Mouse (Mus musculus): ENCODE measurements around the gene Socs1. TPM values are rescaled to one million over a fixed set of nuclear protein-coding genes. Genes with fewer than 3 reads are reported as not detected.
A peak's percentile ranks its signal among the peaks of the same experiment; 100 is the strongest.

Gene Socs1
- total RNA-seq, 2 experiments from 2014 or later = 0.35 to 0.75 TPM

DNA sequence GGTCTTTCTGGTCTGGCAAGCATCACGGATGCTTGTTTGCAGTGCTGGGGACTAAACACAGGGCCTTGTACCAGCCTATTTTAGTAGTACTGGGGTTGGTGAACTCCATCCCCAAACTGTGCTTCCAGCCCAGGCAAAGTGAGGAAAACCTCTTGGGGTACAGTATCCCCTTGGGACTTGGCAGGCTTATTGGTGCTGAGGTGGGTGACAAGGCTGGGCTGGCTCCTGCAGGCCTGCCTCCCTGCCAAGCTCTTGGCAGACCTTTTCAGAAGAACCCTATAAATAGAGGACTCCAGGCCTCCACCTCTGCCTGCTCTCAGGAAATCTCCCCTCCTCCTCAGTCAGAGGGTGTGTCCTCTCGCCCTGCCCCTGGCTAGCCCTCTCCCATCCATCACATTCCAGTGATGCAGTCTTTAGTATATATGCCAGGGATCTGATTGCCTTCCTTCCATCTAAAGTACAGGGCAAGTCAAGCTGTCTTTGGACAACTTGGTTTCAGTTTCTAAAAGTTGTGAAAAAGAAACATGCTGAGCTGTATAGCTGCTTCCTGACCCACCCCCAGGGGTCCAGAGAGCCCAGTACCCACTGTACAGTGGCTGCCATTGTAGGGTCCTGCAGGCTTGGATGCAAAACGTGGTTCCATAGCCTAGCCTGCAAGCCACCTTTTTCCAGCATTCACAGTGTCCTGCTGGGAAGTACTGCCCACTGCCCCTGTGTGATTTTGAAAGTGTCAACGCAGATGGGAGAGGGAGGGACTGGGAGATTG is 1.6 kb upstream of the Socs1 start:
- peak; percentile 56 to 60 for DNase-seq

DNA sequence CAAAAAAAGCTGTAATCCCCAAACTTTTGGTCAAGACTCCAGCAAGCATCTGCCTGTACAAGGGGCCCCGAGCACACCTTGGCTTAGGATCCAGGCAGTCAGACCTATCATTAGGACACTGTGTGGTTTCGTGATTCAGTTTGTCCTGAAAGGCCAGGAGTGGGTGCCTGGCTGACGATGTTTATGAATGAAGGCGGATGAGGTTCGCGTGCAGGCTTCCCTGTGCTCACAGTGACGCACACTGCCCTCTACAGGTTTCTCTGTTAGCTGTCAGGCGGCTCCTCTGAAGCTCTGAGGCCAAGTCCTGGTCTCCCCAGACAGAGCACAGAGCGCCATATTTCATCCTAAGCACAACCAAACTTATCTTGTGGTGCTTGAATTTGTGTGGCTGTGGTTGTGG is 952 bp upstream of the Socs1 start:
- DNase-seq = peak; percentile 86 to 90

DNA sequence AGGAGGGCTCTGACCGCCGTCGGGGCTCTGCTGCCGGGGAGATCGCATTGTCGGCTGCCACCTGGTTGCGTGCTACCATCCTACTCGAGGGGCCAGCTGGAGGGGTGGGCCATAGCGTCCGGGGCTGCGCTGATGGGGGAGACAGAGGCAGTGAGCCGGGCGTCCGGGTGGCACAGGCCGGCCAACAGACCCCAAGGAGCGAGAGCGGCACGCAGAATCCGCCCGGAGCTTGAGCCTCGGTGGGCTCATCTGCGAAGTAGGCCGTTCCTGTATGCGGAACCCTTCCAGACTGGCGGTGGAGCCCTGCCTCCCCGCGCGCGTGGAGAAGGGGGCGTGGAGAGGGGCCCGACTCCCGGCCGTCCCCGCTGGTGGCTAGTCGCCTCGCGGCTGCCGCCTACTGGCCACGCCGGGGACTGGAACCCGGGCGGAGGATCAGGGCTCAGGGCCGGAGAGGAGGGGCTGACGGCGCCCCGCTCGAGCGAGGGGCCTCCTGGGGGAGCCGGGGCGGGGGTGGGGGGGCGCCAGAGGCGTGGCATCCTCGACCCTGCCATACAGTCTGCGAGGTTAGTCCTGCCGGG is 454 bp downstream of the Socs1 start:
- peak; percentile 93 to 94 for DNase-seq

DNA sequence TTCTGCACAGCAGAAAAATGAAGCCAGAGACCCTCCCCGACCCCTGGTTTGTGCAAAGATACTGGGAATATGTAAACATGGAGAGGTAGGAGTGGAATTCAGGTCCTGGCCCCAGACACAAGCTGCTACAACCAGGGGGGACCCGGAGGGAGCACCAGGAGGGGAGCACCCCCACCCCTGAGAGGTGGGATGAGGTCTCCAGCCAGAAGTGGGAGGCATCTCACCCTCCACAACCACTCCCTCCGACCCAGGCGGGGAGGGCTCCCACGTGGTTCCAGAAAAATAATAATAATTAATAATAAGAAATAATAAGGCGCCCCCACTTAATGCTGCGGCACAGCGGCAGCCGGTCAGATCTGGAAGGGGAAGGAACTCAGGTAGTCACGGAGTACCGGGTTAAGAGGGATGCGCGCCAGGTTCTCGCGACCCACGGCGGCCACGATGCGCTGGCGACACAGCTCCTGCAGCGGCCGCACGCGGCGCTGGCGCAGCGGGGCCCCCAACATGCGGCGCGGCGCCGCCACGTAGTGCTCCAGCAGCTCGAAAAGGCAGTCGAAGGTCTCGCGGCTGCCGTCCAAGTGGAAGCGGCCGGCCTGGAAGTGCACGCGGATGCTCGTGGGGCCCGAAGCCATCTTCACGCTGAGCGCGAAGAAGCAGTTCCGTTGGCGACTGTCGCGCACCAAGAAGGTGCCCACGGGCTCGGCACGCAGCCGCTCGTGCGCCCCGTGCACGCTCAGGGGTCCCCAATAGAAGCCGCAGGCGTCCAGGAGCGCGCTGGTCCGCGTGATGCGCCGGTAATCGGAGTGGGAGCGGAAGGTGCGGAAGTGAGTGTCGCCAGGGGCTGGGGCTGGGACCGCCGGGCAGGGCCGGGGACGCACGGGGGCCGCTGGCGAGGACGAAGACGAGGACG is 1.2 kb downstream of the Socs1 start:
- peak; percentile 31 to 46 for DNase-seq

DNA sequence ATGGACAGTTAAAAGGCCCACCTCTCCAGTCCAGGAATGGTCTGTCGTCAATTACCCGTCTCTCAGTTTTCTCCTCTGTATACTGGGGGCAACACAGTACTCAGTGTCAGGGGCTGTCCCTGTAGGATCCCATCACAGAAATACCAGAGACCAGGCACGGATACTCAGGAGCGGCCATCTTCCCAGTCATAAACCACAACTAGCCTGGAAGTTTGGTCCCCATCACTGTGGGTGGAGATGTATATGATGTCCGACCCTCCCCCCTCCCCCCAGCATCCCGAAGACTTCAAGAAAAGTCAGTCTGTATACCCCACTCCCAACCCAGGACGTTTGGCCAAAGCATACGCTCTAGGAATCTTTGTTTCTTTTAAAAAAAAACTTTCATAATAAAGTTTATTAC is 1.9 kb downstream of the Socs1 start:
- DNase-seq = no peak

GRCm38 (mm10) chr16:10783152-10783434 is 2.2 kb downstream of the Socs1 start:
- DNase-seq = no peak

GRCm38 (mm10) chr16:10782377-10783151 is 2.8 kb downstream of the Socs1 start:
- no peak for DNase-seq

- DNase-seq = no peak
These were observed 3.4 kb downstream of the Socs1 start for GRCm38 (mm10) chr16:10781862-10782371.

DNA sequence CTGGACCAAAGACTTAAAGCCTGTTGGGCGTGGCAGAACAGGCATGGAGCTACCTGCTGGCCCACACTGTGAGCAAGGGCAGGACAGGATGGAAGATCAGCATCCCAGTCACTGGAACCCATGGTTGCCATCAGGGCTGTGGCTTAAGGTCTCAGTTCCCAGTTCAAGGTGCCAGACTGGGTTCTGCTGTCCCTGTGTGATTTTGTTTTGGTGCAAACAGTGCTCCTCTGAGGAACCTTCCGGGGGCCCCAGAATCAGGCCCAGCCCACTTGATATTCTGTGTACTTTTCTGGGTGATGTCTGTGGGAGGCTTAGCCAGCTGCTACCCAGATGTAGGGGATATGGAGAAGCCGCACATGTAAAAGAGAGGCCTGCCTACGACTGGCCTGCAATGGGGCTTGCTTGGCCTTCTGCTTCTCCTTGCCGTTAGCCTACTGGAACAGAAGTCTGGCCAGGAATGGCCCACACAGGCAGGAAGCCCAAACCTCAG is 4.7 kb downstream of the Socs1 start:
- no peak for DNase-seq

- no peak for DNase-seq
These were observed 7.7 kb downstream of the Socs1 start for GRCm38 (mm10) chr16:10777579-10778160.

- DNase-seq = no peak
These were observed 9.0 kb downstream of the Socs1 start for GRCm38 (mm10) chr16:10776322-10776721.

GRCm38 (mm10) chr16:10774726-10775125 is 10.6 kb downstream of the Socs1 start:
- DNase-seq = no peak

DNA sequence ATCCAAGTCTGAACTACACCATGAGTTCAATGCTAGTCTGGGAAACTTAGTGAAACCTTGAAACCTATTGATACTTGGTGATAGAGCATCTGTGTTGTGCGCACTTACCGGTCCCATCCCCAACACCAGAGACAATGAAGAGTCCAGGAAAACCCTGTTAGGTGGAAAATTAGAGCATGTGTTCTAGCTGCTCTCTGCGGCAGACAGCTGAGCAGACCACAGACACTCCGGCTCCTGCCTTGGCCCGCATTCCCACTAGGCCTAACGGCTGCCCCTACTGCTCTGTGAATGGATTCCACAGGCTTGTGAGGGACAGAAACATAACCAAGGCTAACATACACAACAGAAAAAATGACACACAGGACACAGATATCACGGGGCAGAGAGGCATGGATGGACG is 11.8 kb downstream of the Socs1 start:
- DNase-seq = no peak

DNA sequence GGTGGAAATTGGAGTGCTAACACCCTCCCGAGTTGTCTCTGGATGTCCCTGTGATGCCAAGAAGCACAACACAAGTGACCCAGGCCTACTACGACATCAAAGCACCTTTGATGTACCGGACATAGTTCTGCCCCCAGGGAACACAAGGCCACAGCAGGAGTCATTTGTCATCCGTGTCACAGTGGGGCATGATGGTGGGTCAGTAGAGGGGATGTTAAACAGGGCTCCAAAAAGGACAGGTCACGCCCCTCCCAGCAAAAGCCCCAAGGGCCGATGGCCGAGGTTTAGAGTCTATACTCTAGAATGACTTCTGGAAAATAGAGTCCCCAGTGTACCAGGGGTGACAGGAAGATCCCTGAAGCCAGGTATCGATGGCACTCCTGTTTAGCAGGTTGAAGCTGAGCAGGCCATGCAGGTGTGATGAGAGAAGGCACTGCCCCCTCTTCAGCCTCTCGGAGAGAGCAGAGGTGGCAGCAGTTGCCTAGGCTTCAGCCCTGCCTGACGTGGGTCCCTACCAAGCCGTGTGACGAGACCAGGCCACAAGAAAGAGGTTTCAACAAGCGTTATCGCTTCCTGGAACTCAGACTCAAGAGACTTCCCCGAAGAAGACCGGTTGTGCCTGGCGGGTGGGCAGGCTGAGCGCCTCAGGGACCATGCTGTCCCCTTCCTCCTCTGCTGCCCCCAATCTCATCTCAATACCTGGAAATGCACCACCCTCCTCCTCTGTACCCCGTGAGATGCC is 13.4 kb downstream of the Socs1 start:
- peak in 1 of 2 experiments; percentile 25 for DNase-seq

GRCm38 (mm10) chr16:10770531-10771325 is 14.6 kb downstream of the Socs1 start:
- DNase-seq = no peak

- DNase-seq = peak in 1 of 2 experiments; percentile 24
These were observed 15.7 kb downstream of the Socs1 start for GRCm38 (mm10) chr16:10769661-10770060.

DNA sequence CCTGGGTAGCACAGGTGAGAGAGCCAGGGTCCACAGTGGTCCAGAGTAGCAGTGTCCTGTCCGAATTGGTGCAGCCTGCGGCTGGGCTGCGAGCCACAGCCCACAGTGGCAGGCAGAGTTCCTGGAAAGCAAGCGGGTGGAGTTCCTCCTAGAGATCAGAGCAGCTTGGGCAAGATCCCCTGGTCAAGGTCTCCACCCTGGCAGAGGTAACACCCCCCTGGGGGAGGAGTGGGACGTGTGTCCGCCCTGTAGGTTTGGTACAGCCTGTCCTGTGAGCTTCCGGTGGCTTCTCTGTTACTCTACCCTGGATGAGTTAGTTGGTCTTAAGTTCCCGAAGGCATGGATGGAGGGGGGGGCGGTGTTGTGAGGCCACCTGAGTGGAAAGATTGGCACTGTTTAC is 16.5 kb downstream of the Socs1 start:
- no peak for DNase-seq

DNA sequence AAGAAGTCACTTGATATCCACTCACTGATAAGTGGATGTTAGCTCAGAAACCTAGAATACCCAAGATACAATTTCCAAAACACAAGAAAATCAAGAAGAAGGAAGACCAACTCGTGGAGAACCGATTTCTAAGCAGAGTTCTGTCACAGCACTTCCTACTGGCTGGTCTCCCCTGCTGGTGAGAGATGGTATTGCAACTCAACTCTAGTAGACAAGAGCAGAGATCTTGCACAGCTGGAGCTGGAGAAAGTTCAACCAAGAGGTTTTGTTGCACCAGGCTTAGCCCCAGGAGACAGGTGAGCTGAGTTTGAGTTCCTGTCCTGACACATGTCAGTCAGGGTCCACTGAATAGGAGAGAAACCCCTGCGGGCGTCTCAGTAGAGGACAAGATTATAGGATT is 18.2 kb downstream of the Socs1 start:
- DNase-seq = peak; percentile 79 to 89

DNA sequence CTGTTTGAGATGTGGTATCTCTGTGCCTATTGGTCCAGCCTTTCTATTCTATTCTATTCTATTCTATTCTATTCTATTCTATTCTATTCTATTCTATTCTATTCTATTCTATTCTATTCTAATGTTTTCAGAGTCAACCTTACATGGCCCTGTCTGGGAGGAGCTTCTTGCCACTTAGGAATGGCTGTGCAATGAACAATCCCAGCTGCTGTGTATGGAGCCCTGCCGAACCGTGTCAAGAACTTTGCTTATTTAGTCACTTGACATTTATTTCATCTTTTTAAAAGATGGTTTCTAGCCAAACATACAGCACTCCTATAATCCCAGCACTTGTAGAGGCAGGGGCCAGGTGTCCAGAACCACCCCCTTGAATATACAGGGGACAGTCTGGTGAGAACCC is 21.0 kb downstream of the Socs1 start:
- DNase-seq = peak in 1 of 2 experiments; percentile 49

Data from heart, adult 18-20 months (tissue).